Mouse (Mus musculus) stomach, embryonic 15.5 days (tissue): ENCODE results near the gene Orai1. TPM values are rescaled to one million over a fixed set of nuclear protein-coding genes. Genes with fewer than 3 reads are reported as not detected.

Experiments
- polyA plus RNA-seq: library from polyadenylated mRNA; unstranded; fragments of >200 nt; fragmentation: Nextera tagmentation; extraction: Ambion mirVana; gene quantifications from 2 replicates; pipeline ENCODE4 v1.2.1, GENCODE M21; 2015

Orai1 gene
- polyA plus RNA-seq, 1 experiment from 2014 or later: 20.0 TPM

Other genes with a start within 250 kb of the Orai1 start
- 23.2 and 25.2 TPM in 2 replicates for gene Camkk2, start 235.7 kb upstream of the Orai1 start, polyA plus RNA-seq
- 384 and 409 TPM in 2 replicates for gene Anapc5, start 193.7 kb upstream of the Orai1 start, polyA plus RNA-seq
- 28.4 and 32.7 TPM in 2 replicates for gene Rnf34, start 165.0 kb upstream of the Orai1 start, polyA plus RNA-seq
- gene Kdm2b, start 25.3 kb upstream of the Orai1 start, polyA plus RNA-seq: 29.6 and 31.7 TPM in 2 replicates
- 0.54 TPM in 1 of 2 replicates, not detected in the other for gene Morn3, start 31.9 kb downstream of the Orai1 start, polyA plus RNA-seq
- 12.9 and 14.2 TPM in 2 replicates for gene Tmem120b, start 53.3 kb downstream of the Orai1 start, polyA plus RNA-seq
- 1.9 and 2.3 TPM in 2 replicates for gene Rhof, start 117.6 kb downstream of the Orai1 start, polyA plus RNA-seq
- gene Setd1b, start 127.1 kb downstream of the Orai1 start, polyA plus RNA-seq: 9.4 and 9.6 TPM in 2 replicates
- gene Psmd9, start 154.3 kb downstream of the Orai1 start, polyA plus RNA-seq: 67.6 and 76.0 TPM in 2 replicates
- gene Hpd, start 167.7 kb downstream of the Orai1 start, polyA plus RNA-seq: 2.2 and 5.3 TPM in 2 replicates
- 0.86 and 0.92 TPM in 2 replicates for gene Wdr66, start 237.0 kb downstream of the Orai1 start, polyA plus RNA-seq